In the genomic region with DNA sequence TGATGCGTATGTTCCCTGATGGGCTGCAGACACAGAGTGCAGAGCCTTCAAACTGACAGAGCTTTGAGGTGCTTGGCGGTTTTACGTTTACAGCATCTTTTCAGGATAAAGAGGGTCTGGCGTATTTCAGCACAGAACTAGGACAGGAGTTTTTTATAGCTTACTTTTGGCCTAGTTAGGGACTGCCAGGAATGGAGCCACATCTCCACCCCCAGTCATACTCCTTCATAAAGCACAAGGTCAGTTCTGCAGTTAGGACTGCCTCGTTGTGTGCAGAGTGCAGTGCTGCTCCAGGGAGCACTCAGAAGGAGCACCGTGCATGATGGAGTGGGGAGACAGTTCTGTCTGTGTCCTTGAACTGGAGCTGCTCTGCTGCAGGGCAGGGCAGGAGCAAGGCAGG, we compare ENCODE assay signal across 16 mouse cellular contexts. TPM values are rescaled to one million over a fixed set of nuclear protein-coding genes. Genes with fewer than 3 reads are reported as not detected.
"Had no signal": no experiment of that assay in that cellular context is flagged by ENCODE, and none has a peak within 500 bp of the region (broad histone marks: within the 10 kb centered on the region; RNA-seq: fewer than 3 reads in every experiment).

No protein-coding gene starts in this region.

- H3K9ac ChIP-seq: kidney, embryonic 15.5 days; liver, embryonic 15.5 days; midbrain, embryonic 15.5 days; neural tube, embryonic 12.5 days; stomach, embryonic 15.5 days had no signal

- DNase-seq: kidney, adult 2 months; kidney, postnatal 25 days; lung, adult 2 months; lung, postnatal 36 days; thymus, adult 18-20 months; thymus, postnatal 14 days had no signal

- H3K27ac ChIP-seq: kidney, embryonic 15.5 days; limb, embryonic 10.5 days; liver, embryonic 15.5 days; midbrain, embryonic 15.5 days; neural tube, embryonic 12.5 days; stomach, embryonic 15.5 days had no signal

- H3K4me3 ChIP-seq: kidney, embryonic 15.5 days; limb, embryonic 10.5 days; liver, embryonic 15.5 days; midbrain, embryonic 15.5 days; neural tube, embryonic 12.5 days; stomach, embryonic 15.5 days had no signal

- H3K9me3 ChIP-seq: kidney, embryonic 15.5 days; limb, embryonic 10.5 days; liver, embryonic 15.5 days; midbrain, embryonic 15.5 days; neural tube, embryonic 12.5 days; stomach, embryonic 15.5 days had no signal

- H3K27me3 ChIP-seq: kidney, embryonic 15.5 days; liver, embryonic 15.5 days; midbrain, embryonic 15.5 days; neural tube, embryonic 12.5 days; stomach, embryonic 15.5 days had no signal

- H3K4me1 ChIP-seq: kidney, embryonic 15.5 days; limb, embryonic 10.5 days; midbrain, embryonic 15.5 days; neural tube, embryonic 12.5 days; stomach, embryonic 15.5 days had no signal

- H3K4me2 ChIP-seq: kidney, embryonic 15.5 days; liver, embryonic 11.5 days; liver, embryonic 15.5 days; midbrain, embryonic 11.5 days; midbrain, embryonic 15.5 days; neural tube, embryonic 12.5 days; stomach, embryonic 15.5 days had no signal

- ATAC-seq: lung, postnatal 0 days; midbrain, embryonic 15.5 days had no signal

RNA-seq across cellular contexts. Expression of a gene that starts 19.9 kb away (rescaled TPM):
- total RNA-seq: monocyte, adult 5-6 weeks had no signal
